ENCODE assay signal across 21 mouse cellular contexts in genomic region chr13:89238104-89238503, GRCm38 (mm10).
DNase-seq lines count a peak whose midpoint lies in the region; ATAC-seq and TF ChIP-seq lines count a peak whose summit lies in the region.
"Had no signal": no experiment of that assay in that cellular context is flagged by ENCODE, and none has a peak within 500 bp of the region (broad histone marks: within the 10 kb centered on the region; RNA-seq: fewer than 3 reads in every experiment).

No protein-coding gene starts in this region.

- H3K4me2 ChIP-seq in heart, embryonic 11.5 days: no peak overlapping the region
- no peak overlapping the region for H3K4me2 ChIP-seq in hindbrain, embryonic 14.5 days (replicated peaks)
- H3K4me2 ChIP-seq: embryonic facial prominence, embryonic 13.5 days; embryonic facial prominence, embryonic 15.5 days; forebrain, embryonic 13.5 days; forebrain, embryonic 15.5 days had no signal

- H3K9ac ChIP-seq in ES-E14 (ENCODE audit: insufficient read depth, low read depth, low read length, poor library complexity, severe bottlenecking): no peak overlapping the region
- no peak overlapping the region for H3K9ac ChIP-seq in heart, embryonic 11.5 days (ENCODE audit: low read depth, low read length)
- H3K9ac ChIP-seq in hindbrain, embryonic 14.5 days: no peak overlapping the region
- H3K9ac ChIP-seq: embryonic facial prominence, embryonic 13.5 days; embryonic facial prominence, embryonic 15.5 days; forebrain, embryonic 13.5 days; forebrain, embryonic 15.5 days; forebrain, postnatal 0 days had no signal

- WGBS in heart, embryonic 11.5 days (ENCODE audit: insufficient replicate concordance): 86% methylated on average over 1 of the region's 1 CpGs
- WGBS in hindbrain, embryonic 14.5 days: 92% methylated on average over 1 of the region's 1 CpGs

- peak; percentile 43 for DNase-seq in ES-CJ7 (ENCODE audit: low read depth, low spot score)
- DNase-seq in ES-E14 (ENCODE audit: low read depth, low spot score): no peak
- peak; percentile 48 for DNase-seq in ZHBTc4 (ENCODE audit: low read depth, low spot score)
- no peak for DNase-seq in hindbrain, embryonic 14.5 days (ENCODE audit: low spot score)
- DNase-seq in thymus, postnatal 25 days: no peak
- DNase-seq: adrenal gland, adult 2 months; adrenal gland, postnatal 10 days; adrenal gland, postnatal 25 days; cerebellum, adult 11 months; cerebellum, adult 18-20 months; cerebellum, adult 8-10 months; cerebellum, adult 9-11 months; cerebellum, postnatal 14 days; cerebellum, postnatal 36 days; embryo, embryonic 11 days; forebrain, postnatal 0 days had no signal

- in situ Hi-C loops in ES-E14 (cut with MboI; ENCODE audit: low sequenced_read_pairs in 2 of 2, unreplicated experiment in 2 of 2): no loop called here

- no peak overlapping the region for H3K4me3 ChIP-seq in ES-E14 (ENCODE audit: insufficient read depth in 1 of 2, low read depth in 1 of 2, low read length in 2 of 2, poor library complexity in 1 of 2, severe bottlenecking in 1 of 2)
- H3K4me3 ChIP-seq in heart, embryonic 11.5 days (ENCODE audit: low read depth, low read length): no peak overlapping the region
- H3K4me3 ChIP-seq in hindbrain, embryonic 14.5 days (replicated peaks; ENCODE audit: low read length): no peak overlapping the region
- H3K4me3 ChIP-seq: embryonic facial prominence, embryonic 13.5 days; embryonic facial prominence, embryonic 15.5 days; forebrain, embryonic 13.5 days; forebrain, embryonic 15.5 days had no signal

- peak overlapping the region; percentile 74 for H3K27ac ChIP-seq in ES-E14 (ENCODE audit: insufficient read depth, low read depth, low read length, poor library complexity, severe bottlenecking)
- H3K27ac ChIP-seq in heart, embryonic 11.5 days (ENCODE audit: low read depth, low read length): no peak overlapping the region
- H3K27ac ChIP-seq in hindbrain, embryonic 14.5 days: no peak overlapping the region
- H3K27ac ChIP-seq: embryonic facial prominence, embryonic 13.5 days; embryonic facial prominence, embryonic 15.5 days; forebrain, embryonic 13.5 days; forebrain, embryonic 15.5 days had no signal

- peaks cover 0 to 6% of the 10 kb centered on the region in 2 experiments; a peak in 1 of 4 replicates for H3K4me1 ChIP-seq in ES-E14 (ENCODE audit: control insufficient read depth in 2 of 2, insufficient read depth in 2 of 2, low read length in 2 of 2, poor library complexity in 1 of 2)
- no peaks in the 10 kb centered on the region for H3K4me1 ChIP-seq in heart, embryonic 11.5 days (ENCODE audit: control insufficient read depth, insufficient read depth, low read length)
- H3K4me1 ChIP-seq in hindbrain, embryonic 14.5 days (replicated peaks; ENCODE audit: control insufficient read depth, insufficient read depth, low read length): no peaks in the 10 kb centered on the region
- H3K4me1 ChIP-seq: embryonic facial prominence, embryonic 13.5 days; embryonic facial prominence, embryonic 15.5 days; forebrain, embryonic 13.5 days; forebrain, embryonic 15.5 days had no signal

- H3K36me3 ChIP-seq in ES-E14 (ENCODE audit: control insufficient read depth, insufficient read depth, low read length, poor library complexity, severe bottlenecking): no peaks in the 10 kb centered on the region
- H3K36me3 ChIP-seq in heart, embryonic 11.5 days (ENCODE audit: control insufficient read depth, insufficient read depth, low read length): no peaks in the 10 kb centered on the region
- no peaks in the 10 kb centered on the region for H3K36me3 ChIP-seq in hindbrain, embryonic 14.5 days (replicated peaks; ENCODE audit: control insufficient read depth, insufficient read depth)
- H3K36me3 ChIP-seq: embryonic facial prominence, embryonic 13.5 days; embryonic facial prominence, embryonic 15.5 days; forebrain, embryonic 15.5 days had no signal

- no peaks in the 10 kb centered on the region for H3K9me3 ChIP-seq in ES-E14 (ENCODE audit: control insufficient read depth, insufficient read depth, low read depth, low read length)
- H3K9me3 ChIP-seq in heart, embryonic 11.5 days (replicated peaks; ENCODE audit: control insufficient read depth, low read length): no peaks in the 10 kb centered on the region; the same call in 1 of the 2 replicates
- no peaks in the 10 kb centered on the region for H3K9me3 ChIP-seq in hindbrain, embryonic 14.5 days (ENCODE audit: control insufficient read depth, low read length)
- H3K9me3 ChIP-seq: embryonic facial prominence, embryonic 13.5 days; embryonic facial prominence, embryonic 15.5 days; forebrain, embryonic 13.5 days; forebrain, embryonic 15.5 days had no signal

- H3K27me3 ChIP-seq in heart, embryonic 11.5 days (ENCODE audit: control insufficient read depth, insufficient read depth, low read length): no peaks in the 10 kb centered on the region
- H3K27me3 ChIP-seq in hindbrain, embryonic 14.5 days (ENCODE audit: control insufficient read depth, insufficient read depth, low read length): no peaks in the 10 kb centered on the region
- H3K27me3 ChIP-seq: embryonic facial prominence, embryonic 13.5 days; embryonic facial prominence, embryonic 15.5 days; forebrain, embryonic 13.5 days; forebrain, embryonic 15.5 days had no signal

- no peak for ATAC-seq in heart, embryonic 11.5 days (replicated peaks; ENCODE audit: insufficient number of reproducible peaks, low FRiP score, low TSS enrichment)
- no peak for ATAC-seq in hindbrain, embryonic 14.5 days (ENCODE audit: low FRiP score)
- ATAC-seq: forebrain, embryonic 13.5 days; forebrain, embryonic 15.5 days; forebrain, postnatal 0 days had no signal

TF ChIP-seq in ES-E14, 5 proteins besides CTCF, POLR2A, EP300 and RAD21:
- TF ChIP-seq CHD2 (IDR thresholded peaks at IDR 0.05; ENCODE audit: low read depth, low read length) (no peak), MAFK (IDR thresholded peaks at IDR 0.05; ENCODE audit: insufficient read depth, low read depth, low read length) (peak; percentile 80)

Comparison
In these comparisons a context has a peak if more than half of its experiments do, and no peak if none do; other contexts are left out.
1. DNase-seq: peak in ES-CJ7 (single experiment) and ZHBTc4 (single experiment); none in ES-E14 (single experiment), hindbrain, embryonic 14.5 days (single experiment) and thymus, postnatal 25 days (single experiment).